Mouse (Mus musculus): Measurements from ENCODE around the gene Asgr2.
"Not testable (repeated sequence)": the region's sequence is repeated elsewhere in the genome, so short reads cannot be mapped to it uniquely, and the experiment has no call there.

Gene Asgr2

GRCm38 (mm10) chr11:70080803-70081590 lies 11.4 kb upstream of the Asgr2 start:
- intact Hi-C loops (cut with DNase I): no loop called here

- intact Hi-C loops (cut with DNase I): no loop called here
These were observed 7.9 kb upstream of the Asgr2 start for GRCm38 (mm10) chr11:70084563-70084962.

GRCm38 (mm10) chr11:70097396-70097795 lies 5.0 kb downstream of the Asgr2 start:
- intact Hi-C loops (cut with DNase I): no loop called here

- intact Hi-C loops (cut with DNase I): no loop called here
These were observed 6.7 kb downstream of the Asgr2 start for GRCm38 (mm10) chr11:70099102-70099501.

GRCm38 (mm10) chr11:70099809-70100208 lies 7.4 kb downstream of the Asgr2 start:
- intact Hi-C loops (cut with DNase I): no loop called here

GRCm38 (mm10) chr11:70103701-70104315 lies 11.4 kb downstream of the Asgr2 start:
- intact Hi-C loops (cut with DNase I): no loop called here

GRCm38 (mm10) chr11:70107085-70107484 lies 14.6 kb downstream of the Asgr2 start:
- intact Hi-C loops (cut with DNase I): no loop called here

- intact Hi-C loops (cut with DNase I): loop anchor here (5.0 kb wide), 1 partner anchor 38 kb away; no protein-coding TSS in a partner anchor
These were observed 17.7 kb downstream of the Asgr2 start for GRCm38 (mm10) chr11:70110146-70110545.

GRCm38 (mm10) chr11:70114562-70114961 lies 22.1 kb downstream of the Asgr2 start:
- intact Hi-C loops (cut with DNase I): loop anchor here (5.0 kb wide), 1 partner anchor 42 kb away; no protein-coding TSS in a partner anchor

- intact Hi-C loops (cut with DNase I): no loop called here
These were observed 23.5 kb downstream of the Asgr2 start for GRCm38 (mm10) chr11:70115901-70116300.

GRCm38 (mm10) chr11:70129926-70130379 lies 37.5 kb downstream of the Asgr2 start, which contains the start of gene Mgl2:
Gene Mgl2 (plus strand): TSS chr11:70130329.
- intact Hi-C loops (cut with DNase I): no loop called here

GRCm38 (mm10) chr11:70135001-70135400 lies 42.6 kb downstream of the Asgr2 start:
- intact Hi-C loops (cut with DNase I): not testable (repeated sequence)

- intact Hi-C loops (cut with DNase I): not testable (repeated sequence)
These were observed 43.5 kb downstream of the Asgr2 start for GRCm38 (mm10) chr11:70135925-70136324.

GRCm38 (mm10) chr11:70139171-70139570 lies 46.7 kb downstream of the Asgr2 start:
- intact Hi-C loops (cut with DNase I): no loop called here

GRCm38 (mm10) chr11:70151072-70151471 lies 58.6 kb downstream of the Asgr2 start:
- intact Hi-C loops (cut with DNase I): no loop called here
